Mouse (Mus musculus) stomach, postnatal 0 days (tissue): ENCODE results near the gene Kcnmb1.

Experiments
- CTCF ChIP-seq: IDR thresholded peaks from 2 replicates; pipeline ENCODE4 v1.5.1; 2016; ENCODE audit warnings: antibody characterized with exemption, low read depth, mild to moderate bottlenecking, moderate library complexity
- EP300 ChIP-seq: optimal IDR thresholded peaks from 2 replicates; pipeline ENCODE3; 2016; ENCODE audit warnings: antibody characterized with exemption

DNA sequence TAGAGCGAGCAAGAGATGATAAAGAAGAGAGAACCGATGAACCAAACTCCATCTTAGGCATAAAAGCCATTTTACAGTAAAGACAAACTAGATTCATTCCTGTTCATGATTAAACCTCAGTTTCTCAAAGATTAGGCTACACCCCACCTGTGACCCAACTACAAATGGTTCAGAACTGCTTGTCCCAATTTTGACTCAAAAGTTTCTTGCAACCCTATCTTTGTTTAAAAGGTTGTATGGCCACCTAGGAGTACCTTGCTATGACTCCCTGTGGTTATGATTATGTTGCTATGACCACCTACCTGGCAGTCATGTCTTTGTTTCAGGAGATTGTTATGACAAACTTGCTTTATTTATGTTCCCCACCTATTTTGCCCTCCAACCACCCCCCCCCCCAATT lies 44.8 kb downstream of the Kcnmb1 start:
- TF ChIP-seq CTCF (no peak), EP300 (no peak)
